Mouse (Mus musculus): ENCODE measurements around the gene Slc16a12. TPM values are rescaled to one million over a fixed set of nuclear protein-coding genes. Genes with fewer than 3 reads are reported as not detected.

Slc16a12 gene
- total RNA-seq, 1 experiment from 2014 or later, result not detected

- ATAC-seq (ENCODE audit: extremely low read depth, insufficient number of reproducible peaks, low FRiP score, poor library complexity, severe bottlenecking), result no peak
Measured at GRCm38 (mm10) chr19:34627496-34627895, 119.6 kb downstream of the Slc16a12 start.

- ATAC-seq (ENCODE audit: extremely low read depth, insufficient number of reproducible peaks, low FRiP score, poor library complexity, severe bottlenecking), result no peak
Measured at GRCm38 (mm10) chr19:34624663-34625062, 122.4 kb downstream of the Slc16a12 start.

- ATAC-seq (ENCODE audit: extremely low read depth, insufficient number of reproducible peaks, low FRiP score, poor library complexity, severe bottlenecking), result no peak
Measured at GRCm38 (mm10) chr19:34623781-34624180, 123.3 kb downstream of the Slc16a12 start.

GRCm38 (mm10) chr19:34620871-34621270 is 126.2 kb downstream of the Slc16a12 start:
- no peak for ATAC-seq (ENCODE audit: extremely low read depth, insufficient number of reproducible peaks, low FRiP score, poor library complexity, severe bottlenecking)

Other genes with a start within 250 kb of the Slc16a12 start
- gene Lipa, start 219.8 kb downstream of the Slc16a12 start, total RNA-seq (2017), result 36.2 and 41.1 TPM in 2 replicates
- 27.8 and 32.2 TPM in 2 replicates for gene Ifit2, start 196.6 kb downstream of the Slc16a12 start, total RNA-seq (2017)
- gene Ifit3, start 163.8 kb downstream of the Slc16a12 start, total RNA-seq (2017), result 102 and 104 TPM in 2 replicates
- gene Ifit1bl1, start 145.3 kb downstream of the Slc16a12 start, total RNA-seq (2017), result 40.4 and 41.9 TPM in 2 replicates
- 46.0 and 50.7 TPM in 2 replicates for gene Ifit3b, start 139.3 kb downstream of the Slc16a12 start, total RNA-seq (2017)
- gene Ifit1bl2, start 106.5 kb downstream of the Slc16a12 start, total RNA-seq (2017), result 24.3 and 27.7 TPM in 2 replicates
- gene Ifit1, start 106.4 kb downstream of the Slc16a12 start, total RNA-seq (2017), result 36.0 and 37.7 TPM in 2 replicates
- gene Pank1, start 132.2 kb upstream of the Slc16a12 start, total RNA-seq (2017), result 2.7 and 4.1 TPM in 2 replicates
- 16.5 and 18.4 TPM in 2 replicates for gene Kif20b, start 175.1 kb upstream of the Slc16a12 start, total RNA-seq (2017)